Mouse (Mus musculus) cerebellum, postnatal 14 days (tissue): ENCODE data around the gene Ifnar1.

Experiments used
- DNase-seq, 2 experiments: peaks; one replicate each; pipeline ENCODE4 v3.0.0; 2021; ENCODE audit warnings: mixed read lengths in 2 of 2

The Ifnar1 gene

GRCm38 (mm10) chr16:91546391-91546835 is 61.4 kb downstream of the Ifnar1 start:
- no peak for DNase-seq

GRCm38 (mm10) chr16:91546836-91547741 is 62.1 kb downstream of the Ifnar1 start, which contains the start of gene Ifngr2:
Ifngr2 (plus strand) TSS chr16:91547072.
- DNase-seq = peak; percentile 72 to 74

- no peak for DNase-seq
Measured at GRCm38 (mm10) chr16:91547974-91548373, 62.9 kb downstream of the Ifnar1 start.

GRCm38 (mm10) chr16:91548586-91548985 is 63.5 kb downstream of the Ifnar1 start:
- DNase-seq = no peak

- DNase-seq = no peak
Measured at GRCm38 (mm10) chr16:91548996-91549395, 64.0 kb downstream of the Ifnar1 start.

- DNase-seq = no peak
Measured at GRCm38 (mm10) chr16:91549616-91550015, 64.6 kb downstream of the Ifnar1 start.

GRCm38 (mm10) chr16:91551081-91551524 is 66.1 kb downstream of the Ifnar1 start:
- no peak for DNase-seq

GRCm38 (mm10) chr16:91552072-91552471 is 67.0 kb downstream of the Ifnar1 start:
- DNase-seq = no peak

GRCm38 (mm10) chr16:91553625-91554024 is 68.6 kb downstream of the Ifnar1 start:
- peak; percentile 38 to 50 for DNase-seq

- DNase-seq = no peak
Measured at GRCm38 (mm10) chr16:91555017-91555605, 70.1 kb downstream of the Ifnar1 start.

GRCm38 (mm10) chr16:91556659-91557058 is 71.6 kb downstream of the Ifnar1 start:
- DNase-seq = no peak
